Mouse (Mus musculus) layer of hippocampus, adult 2 months (tissue): ENCODE measurements around the gene Pde4d. TPM values are rescaled to one million over a fixed set of nuclear protein-coding genes. Genes with fewer than 3 reads are reported as not detected.

ENCODE experiments used
- DNase-seq, 2 experiments: peaks; one replicate each; pipeline ENCODE4 v3.0.0; 2022; ENCODE audit warnings: low spot score in 2 of 2
- H3K27ac ChIP-seq: fragments of 200-600 bp; 2 replicates; pipeline ENCODE4 v1.8.1; 2022
- H3K4me3 ChIP-seq: fragments of 200-600 bp; 2 replicates; pipeline ENCODE4 v1.8.1; 2022; ENCODE audit warnings: mild to moderate bottlenecking
- CTCF ChIP-seq: fragments of 200-600 bp; conservative IDR thresholded peaks from 2 replicates; pipeline ENCODE4 v1.8.1; 2022; ENCODE audit warnings: antibody characterized with exemption, mild to moderate bottlenecking, moderate library complexity
- total RNA-seq, 2 experiments: library from RNA; stranded (reverse); gene quantifications; 2 replicates each; pipeline ENCODE4 v1.2.3; 2021

Gene Pde4d
- total RNA-seq, 2 experiments from 2014 or later, result 72.2 to 73.8 TPM

GRCm38 (mm10) chr13:109914846-109915245 is 1465.1 kb downstream of the Pde4d start:
- H3K27ac ChIP-seq, result no peak overlapping the region
- H3K4me3 ChIP-seq, result no peak overlapping the region
- DNase-seq, result no peak
- TF ChIP-seq CTCF, result no peak

GRCm38 (mm10) chr13:109915501-109915900 is 1465.8 kb downstream of the Pde4d start:
- H3K27ac ChIP-seq, result no peak overlapping the region
- TF ChIP-seq CTCF, result no peak
- H3K4me3 ChIP-seq, result no peak overlapping the region
- no peak for DNase-seq

- DNase-seq, result no peak
- TF ChIP-seq CTCF, result no peak
- Histone ChIP-seq H3K4me3 (no peak overlapping the region), H3K27ac (no peak overlapping the region)
Observed at GRCm38 (mm10) chr13:109915964-109916363, 1466.2 kb downstream of the Pde4d start.

GRCm38 (mm10) chr13:109917551-109917950 is 1467.8 kb downstream of the Pde4d start:
- Histone ChIP-seq H3K4me3 (no peak overlapping the region), H3K27ac (no peak overlapping the region)
- DNase-seq, result no peak
- no peak for TF ChIP-seq CTCF

- H3K4me3 ChIP-seq, result no peak overlapping the region
- no peak for DNase-seq
- TF ChIP-seq CTCF, result no peak
- no peak overlapping the region for H3K27ac ChIP-seq
Observed at GRCm38 (mm10) chr13:109918631-109919030, 1468.9 kb downstream of the Pde4d start.

- H3K27ac ChIP-seq, result no peak overlapping the region
- DNase-seq, result no peak
- TF ChIP-seq CTCF, result no peak
Observed at GRCm38 (mm10) chr13:109920256-109920655, 1470.5 kb downstream of the Pde4d start.

GRCm38 (mm10) chr13:109921336-109922038 is 1471.7 kb downstream of the Pde4d start:
- TF ChIP-seq CTCF, result no peak
- no peak for DNase-seq
- Histone ChIP-seq H3K27ac (no peak overlapping the region; the same call in 1 of the 2 replicates), H3K4me3 (no peak overlapping the region)

More at GRCm38 (mm10) chr13:109920256-109920655, 1470.5 kb downstream of the Pde4d start:
- no peak overlapping the region for H3K4me3 ChIP-seq

GRCm38 (mm10) chr13:109922228-109922627 is 1472.5 kb downstream of the Pde4d start:
- DNase-seq, result peak; percentile 79
- no peak overlapping the region; the same call in 1 of the 2 replicates for H3K27ac ChIP-seq
- peak; percentile 93 for TF ChIP-seq CTCF
- H3K4me3 ChIP-seq, result no peak overlapping the region

GRCm38 (mm10) chr13:109922782-109923181 is 1473.0 kb downstream of the Pde4d start:
- no peak overlapping the region for H3K27ac ChIP-seq
- no peak for DNase-seq
- no peak overlapping the region for H3K4me3 ChIP-seq
- no peak for TF ChIP-seq CTCF

- no peak for DNase-seq
- TF ChIP-seq CTCF, result no peak
- H3K4me3 ChIP-seq, result no peak overlapping the region
- no peak overlapping the region for H3K27ac ChIP-seq
Observed at GRCm38 (mm10) chr13:109924771-109925170, 1475.0 kb downstream of the Pde4d start.

- no peak for TF ChIP-seq CTCF
- peak overlapping the region; percentile 71 for H3K27ac ChIP-seq
- DNase-seq, result peak; percentile 76 to 93
- peak overlapping the region; percentile 56 for H3K4me3 ChIP-seq
Observed at GRCm38 (mm10) chr13:109926277-109926920, 1476.7 kb downstream of the Pde4d start.

- peak overlapping the region; percentile 56 for H3K4me3 ChIP-seq
- TF ChIP-seq CTCF, result no peak
- DNase-seq, result peak in 1 of 2 experiments; percentile 26
- peak overlapping the region; percentile 71; the same call in 1 of the 2 replicates for H3K27ac ChIP-seq
Observed at GRCm38 (mm10) chr13:109927782-109928181, 1478.0 kb downstream of the Pde4d start.

- no peak for TF ChIP-seq CTCF
- Histone ChIP-seq H3K27ac (no peak overlapping the region), H3K4me3 (no peak overlapping the region)
- DNase-seq, result peak; percentile 43 to 56
Observed at GRCm38 (mm10) chr13:109932688-109933087, 1482.9 kb downstream of the Pde4d start.

- no peak for DNase-seq
- TF ChIP-seq CTCF, result no peak
- no peak overlapping the region for H3K4me3 ChIP-seq
- H3K27ac ChIP-seq, result no peak overlapping the region
Observed at GRCm38 (mm10) chr13:109933554-109933953, 1483.8 kb downstream of the Pde4d start.
